Mouse (Mus musculus): ENCODE data around the gene Ehd4. TPM values are rescaled to one million over a fixed set of nuclear protein-coding genes. Genes with fewer than 3 reads are reported as not detected.

The Ehd4 gene
- total RNA-seq, 2 experiments from 2014 or later, result 130 to 134 TPM

Other genes starting within 250 kb of the Ehd4 start
- 10 to 100 TPM in 1 of 2 experiments, 1 to 10 TPM in 1; 9.1 to 11.0 TPM for gene Mapkbp1, start 181.9 kb downstream of the Ehd4 start, total RNA-seq (2021)
- 1 to 10 TPM; 4.1 to 5.3 TPM for gene Jmjd7, start 127.1 kb downstream of the Ehd4 start, total RNA-seq (2021)
- gene Gm28042, start 127.1 kb downstream of the Ehd4 start, total RNA-seq (2021), result 1 to 10 TPM; 1.1 to 1.2 TPM
- 1 to 10 TPM in 1 of 2 experiments, under 1 TPM in 1; 0.82 to 2.2 TPM for gene Pla2g4b, start 121.2 kb downstream of the Ehd4 start, total RNA-seq (2021)
- gene Pla2g4e, start 90.7 kb upstream of the Ehd4 start, total RNA-seq (2021), result 10 to 100 TPM; 32.5 to 33.7 TPM
- not detected for gene Pla2g4d, start 134.6 kb upstream of the Ehd4 start, total RNA-seq (2021)
- gene Pla2g4f, start 159.6 kb upstream of the Ehd4 start, total RNA-seq (2021), result not detected
- gene Vps39, start 198.5 kb upstream of the Ehd4 start, total RNA-seq (2021), result 10 to 100 TPM; 17.9 to 20.7 TPM
- 10 to 100 TPM; 29.1 to 30.8 TPM for gene Ganc, start 249.3 kb upstream of the Ehd4 start, total RNA-seq (2021)
- 10 to 100 TPM; 36.4 to 40.4 TPM for gene Tmem87a, start 249.5 kb upstream of the Ehd4 start, total RNA-seq (2021)

Measured in gastrocnemius, postnatal 10 days (tissue).